Mouse (Mus musculus) bone marrow, adult 2 months (tissue): ENCODE results near the gene Znhit3. TPM values are rescaled to one million over a fixed set of nuclear protein-coding genes. Genes with fewer than 3 reads are reported as not detected.

Experiments
- H3K27ac ChIP-seq: fragments of 200-500 bp; 2 replicates; pipeline ENCODE4 v1.5.1; 2012; ENCODE audit warnings: low read depth, mild to moderate bottlenecking, control low read depth, inconsistent platforms, low read length; ENCODE audit not compliant: control insufficient read depth, poor library complexity, insufficient read depth
- H3K4me1 ChIP-seq: fragments of 200-500 bp; 2 replicates; pipeline ENCODE4 v1.6.1; 2011; ENCODE audit warnings: low read length; ENCODE audit not compliant: control insufficient read depth, insufficient read depth
- H3K4me3 ChIP-seq: fragments of 200-500 bp; replicated peaks from 2 replicates; pipeline ENCODE3; 2011; ENCODE audit warnings: mild to moderate bottlenecking, low read depth, low read length, control low read depth; ENCODE audit not compliant: control insufficient read depth
- CTCF ChIP-seq: fragments of 200-500 bp; IDR thresholded peaks from 2 replicates; pipeline ENCODE4 v1.5.1; 2011; ENCODE audit warnings: low read length, control low read depth; ENCODE audit not compliant: control insufficient read depth, insufficient read depth
- POLR2A ChIP-seq: fragments of 200-500 bp; IDR thresholded peaks from 2 replicates; pipeline ENCODE4 v1.6.1; 2011; ENCODE audit warnings: low read depth, mild to moderate bottlenecking, control low read depth, low read length, borderline replicate concordance; ENCODE audit not compliant: control insufficient read depth
- WGBS: fragments of 180-500 bp; shearing (Covaris S2); methylation state at CpG from one replicate; pipeline ENCODE4 v1.1.7; 2018; 5-methylcytosine and 5-hydroxymethylcytosine counted together
- polyA plus RNA-seq: library from polyadenylated mRNA; stranded (reverse); fragments of >200 nt; gene quantifications from 2 replicates; pipeline ENCODE4 v1.2.4, GENCODE M21; 2011; ENCODE audit warnings: low replicate concordance; ENCODE audit not compliant: missing spikeins, insufficient read depth, insufficient read length

Gene Znhit3
- polyA plus RNA-seq, 1 experiment, result 24.5 TPM

- WGBS, result 2% methylated on average over 15 of the region's 15 CpGs
- no peak overlapping the region for H3K27ac ChIP-seq
- H3K4me3 ChIP-seq, result no peak overlapping the region
- TF ChIP-seq CTCF (no peak), POLR2A (no peak)
- peaks cover 2% of the 10 kb centered on the region for H3K4me1 ChIP-seq
These were observed 27.8 kb upstream of the Znhit3 start for GRCm38 (mm10) chr11:84943948-84944347.

GRCm38 (mm10) chr11:84940140-84940539, 24.0 kb upstream of the Znhit3 start:
- no peaks in the 10 kb centered on the region for H3K4me1 ChIP-seq
- TF ChIP-seq POLR2A (no peak), CTCF (no peak)
- no peak overlapping the region for H3K4me3 ChIP-seq
- no peak overlapping the region for H3K27ac ChIP-seq
- WGBS, result 74% methylated on average over 10 of the region's 10 CpGs

- H3K4me3 ChIP-seq, result no peak overlapping the region
- TF ChIP-seq CTCF, result no peak
- H3K4me1 ChIP-seq, result no peaks in the 10 kb centered on the region
- WGBS, result 65% methylated on average over 8 of the region's 8 CpGs
- H3K27ac ChIP-seq, result no peak overlapping the region
These were observed 23.4 kb upstream of the Znhit3 start for GRCm38 (mm10) chr11:84939508-84940053.

GRCm38 (mm10) chr11:84932261-84932660, 16.1 kb upstream of the Znhit3 start:
- WGBS, result 26% methylated on average over 6 of the region's 6 CpGs
- H3K27ac ChIP-seq, result no peak overlapping the region
- TF ChIP-seq POLR2A (no peak), CTCF (no peak)

GRCm38 (mm10) chr11:84920981-84921380, 4.8 kb upstream of the Znhit3 start:
- WGBS, result 79% methylated on average over 8 of the region's 8 CpGs
- no peak for TF ChIP-seq POLR2A
- no peak overlapping the region for H3K27ac ChIP-seq
- H3K4me3 ChIP-seq, result no peak overlapping the region
- H3K4me1 ChIP-seq, result no peaks in the 10 kb centered on the region; the same call in 1 of the 2 replicates

More at GRCm38 (mm10) chr11:84932261-84932660, 16.1 kb upstream of the Znhit3 start:
- Histone ChIP-seq H3K4me1 (peaks cover 8% of the 10 kb centered on the region; the same call in 1 of the 2 replicates), H3K4me3 (no peak overlapping the region)

GRCm38 (mm10) chr11:84919951-84920350, 3.8 kb upstream of the Znhit3 start:
- Histone ChIP-seq H3K27ac (no peak overlapping the region), H3K4me1 (no peaks in the 10 kb centered on the region; the same call in 1 of the 2 replicates), H3K4me3 (no peak overlapping the region)
- no peak for TF ChIP-seq POLR2A
- TF ChIP-seq CTCF, result no peak
- 48% methylated on average over 7 of the region's 7 CpGs for WGBS

GRCm38 (mm10) chr11:84919276-84919675, 3.1 kb upstream of the Znhit3 start:
- TF ChIP-seq POLR2A (no peak), CTCF (peak; percentile 48; the same call in 1 of the 2 replicates)
- H3K4me3 ChIP-seq, result no peak overlapping the region
- 20% methylated on average over 3 of the region's 3 CpGs for WGBS
- H3K27ac ChIP-seq, result no peak overlapping the region
- H3K4me1 ChIP-seq, result no peaks in the 10 kb centered on the region; the same call in 1 of the 2 replicates

GRCm38 (mm10) chr11:84918425-84918824, 2.3 kb upstream of the Znhit3 start:
- no peak overlapping the region for H3K4me3 ChIP-seq
- TF ChIP-seq CTCF (peak; percentile 91), POLR2A (no peak)
- 8% methylated on average over 16 of the region's 16 CpGs for WGBS

More at GRCm38 (mm10) chr11:84918425-84918824, 2.3 kb upstream of the Znhit3 start:
- Histone ChIP-seq H3K27ac (no peak overlapping the region), H3K4me1 (no peaks in the 10 kb centered on the region; the same call in 1 of the 2 replicates)
